In genomic region chr5:5096248-5096915, GRCm38 (mm10) we compare ENCODE assay signal across 25 mouse cellular contexts.
"Had no signal": no experiment of that assay in that cellular context is flagged by ENCODE, and none has a peak within 500 bp of the region (broad histone marks: within the 10 kb centered on the region; RNA-seq: fewer than 3 reads in every experiment).

No protein-coding gene starts in this region.

- H3K27ac ChIP-seq: heart, adult 2 months; hindbrain, embryonic 10.5 days; hindbrain, embryonic 12.5 days; hindbrain, embryonic 15.5 days; hindbrain, postnatal 0 days; limb, embryonic 10.5 days; limb, embryonic 12.5 days; liver, embryonic 13.5 days; liver, embryonic 15.5 days had no signal

- DNase-seq: gastrocnemius, postnatal 14 days; gastrocnemius, postnatal 36 days; heart, adult 11 months; heart, adult 2 months; heart, postnatal 10 days; heart, postnatal 4 days; kidney, adult 11 months; kidney, adult 8-10 months; kidney, postnatal 10 days; kidney, postnatal 25 days; kidney, postnatal 4 days; liver; liver, embryonic 13.5 days; liver, postnatal 0 days had no signal

- H3K9me3 ChIP-seq: heart, embryonic 12.5 days; hindbrain, embryonic 10.5 days; hindbrain, embryonic 12.5 days; hindbrain, embryonic 15.5 days; limb, embryonic 10.5 days; limb, embryonic 12.5 days; liver, embryonic 13.5 days; liver, embryonic 15.5 days had no signal

- H3K9ac ChIP-seq: heart, embryonic 12.5 days; hindbrain, embryonic 12.5 days; hindbrain, embryonic 15.5 days; limb, embryonic 12.5 days; liver, embryonic 13.5 days; liver, embryonic 15.5 days; liver, postnatal 0 days had no signal

- H3K4me1 ChIP-seq: hindbrain, embryonic 12.5 days; hindbrain, embryonic 15.5 days; limb, embryonic 10.5 days; limb, embryonic 12.5 days; liver, embryonic 13.5 days; liver, embryonic 15.5 days had no signal

- H3K4me3 ChIP-seq: heart, adult 2 months; heart, embryonic 12.5 days; hindbrain, embryonic 10.5 days; hindbrain, embryonic 12.5 days; hindbrain, embryonic 15.5 days; left cerebral cortex, adult 2 months; limb, embryonic 10.5 days; limb, embryonic 12.5 days; liver, embryonic 13.5 days; liver, embryonic 15.5 days had no signal

- H3K27me3 ChIP-seq: heart, embryonic 12.5 days; hindbrain, embryonic 12.5 days; hindbrain, embryonic 15.5 days; limb, embryonic 12.5 days; liver, embryonic 13.5 days; liver, embryonic 15.5 days had no signal

- ATAC-seq: hindbrain, postnatal 0 days; intestine, embryonic 16.5 days; liver, postnatal 0 days had no signal

- H3K36me3 ChIP-seq: heart, embryonic 12.5 days; hindbrain, embryonic 10.5 days; hindbrain, embryonic 12.5 days; hindbrain, embryonic 15.5 days; limb, embryonic 10.5 days; limb, embryonic 12.5 days; liver, embryonic 13.5 days; liver, embryonic 15.5 days had no signal

- H3K4me2 ChIP-seq: heart, embryonic 12.5 days; hindbrain, embryonic 12.5 days; hindbrain, embryonic 15.5 days; limb, embryonic 12.5 days; liver, embryonic 11.5 days; liver, embryonic 13.5 days; liver, embryonic 15.5 days had no signal
